Mouse (Mus musculus) granulocyte monocyte progenitor cell, adult 5-6 weeks (primary cell): ENCODE results near the gene Tollip. TPM values are rescaled to one million over a fixed set of nuclear protein-coding genes. Genes with fewer than 3 reads are reported as not detected.
"Not testable (repeated sequence)": the region's sequence is repeated elsewhere in the genome, so short reads cannot be mapped to it uniquely, and the experiment has no call there.

Source experiments
- ATAC-seq: replicated peaks from 2 replicates; pipeline ENCODE4 v1.8.0; 2016; ENCODE audit warnings: mild to moderate bottlenecking, moderate TSS enrichment, inconsistent platforms; ENCODE audit not compliant: poor library complexity, severe bottlenecking
- total RNA-seq, 2 experiments: library from RNA; stranded (forward) in 1 of 2; stranded (reverse) in 1 of 2; fragments of 200-712, 200-1000 nt in 1 of 2; fragments of >200 nt in 1 of 2; fragmentation: Nextera tagmentation in 1 of 2; gene quantifications; 2 replicates each; pipeline ENCODE4 v1.2.3; 2014 to 2017

Tollip gene
- total RNA-seq, 2 experiments from 2014 or later, result 21.1 to 34.4 TPM

- no peak for ATAC-seq
These were observed 16.0 kb upstream of the Tollip start for GRCm38 (mm10) chr7:141934128-141934898.

GRCm38 (mm10) chr7:141928642-141929041, 10.3 kb upstream of the Tollip start:
- no peak for ATAC-seq

GRCm38 (mm10) chr7:141924917-141925316, 6.6 kb upstream of the Tollip start:
- ATAC-seq, result peak; percentile 79

- not testable (repeated sequence) for ATAC-seq
These were observed 5.8 kb upstream of the Tollip start for GRCm38 (mm10) chr7:141924121-141924520.

- peak; percentile 99 for ATAC-seq
These were observed 7.0 kb downstream of the Tollip start for GRCm38 (mm10) chr7:141911305-141911704.

- ATAC-seq, result no peak
These were observed 9.7 kb downstream of the Tollip start for GRCm38 (mm10) chr7:141908591-141908990.

GRCm38 (mm10) chr7:141902791-141903190, 15.5 kb downstream of the Tollip start:
- no peak for ATAC-seq

GRCm38 (mm10) chr7:141902269-141902729, 16.0 kb downstream of the Tollip start:
- ATAC-seq, result peak; percentile 89

- peak; percentile 18 for ATAC-seq
These were observed 16.5 kb downstream of the Tollip start for GRCm38 (mm10) chr7:141901825-141902224.

- no peak for ATAC-seq
These were observed 26.2 kb downstream of the Tollip start for GRCm38 (mm10) chr7:141892151-141892550.

GRCm38 (mm10) chr7:141878813-141879212, 39.5 kb downstream of the Tollip start:
- ATAC-seq, result no peak

GRCm38 (mm10) chr7:141874891-141875290, 43.4 kb downstream of the Tollip start:
- ATAC-seq, result no peak

GRCm38 (mm10) chr7:141870553-141870952, 47.8 kb downstream of the Tollip start:
- 0 out of 2 replicates have a peak, but pooled peaks have one; percentile 30 for ATAC-seq

- no peak for ATAC-seq
These were observed 48.7 kb downstream of the Tollip start for GRCm38 (mm10) chr7:141869644-141870043.

- peak; percentile 59 for ATAC-seq
These were observed 57.3 kb downstream of the Tollip start for GRCm38 (mm10) chr7:141861046-141861445.

GRCm38 (mm10) chr7:141840354-141840753, 78.0 kb downstream of the Tollip start:
- ATAC-seq, result no peak

GRCm38 (mm10) chr7:141838779-141839178, 79.5 kb downstream of the Tollip start, which contains the start of gene Muc5b:
Gene Muc5b (plus strand): TSS chr7:141839070.
- peak; percentile 41 for ATAC-seq

GRCm38 (mm10) chr7:141836423-141836822, 81.9 kb downstream of the Tollip start:
- ATAC-seq, result no peak; the same call in 1 of the 2 replicates

- ATAC-seq, result peak; percentile 82
These were observed 82.4 kb downstream of the Tollip start for GRCm38 (mm10) chr7:141835941-141836340.
